Mouse (Mus musculus) embryonic fibroblast, embryonic 13.5 days (primary cell): Measurements from ENCODE around the gene Olfr1447.

Experiments used
- CTCF ChIP-seq: IDR thresholded peaks from 2 replicates; pipeline ENCODE4 v1.5.1; 2011; ENCODE audit warnings: mild to moderate bottlenecking, control low read depth, low read length, moderate library complexity, borderline replicate concordance; ENCODE audit not compliant: insufficient read depth
- POLR2A ChIP-seq: IDR thresholded peaks from 2 replicates; pipeline ENCODE4 v1.6.1; 2011; ENCODE audit warnings: low read depth, mild to moderate bottlenecking, control low read depth, low read length, moderate library complexity

DNA sequence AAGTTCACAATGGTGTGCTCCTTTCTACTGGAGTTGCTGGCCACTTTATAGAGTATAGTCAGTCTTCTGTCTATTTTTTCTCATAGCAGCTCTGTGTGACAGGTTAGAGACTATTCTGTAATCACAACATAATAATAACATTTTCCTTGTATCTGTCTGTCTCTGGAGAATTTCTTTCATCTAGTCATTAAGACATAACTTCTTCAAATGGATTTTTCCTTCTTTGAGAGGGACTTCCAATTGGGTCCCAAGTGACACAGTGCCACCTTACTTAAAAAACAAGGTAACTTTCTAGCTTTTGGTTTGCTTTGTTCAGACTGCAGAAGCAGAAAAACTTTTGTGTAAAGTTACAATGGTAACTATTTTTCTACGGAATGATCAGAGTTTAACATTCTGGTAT lies 46.4 kb upstream of the Olfr1447 start, which contains the start of gene Olfr1450:
- TF ChIP-seq CTCF, result no peak
- no peak for TF ChIP-seq POLR2A
